Mouse (Mus musculus): ENCODE data around the gene Sec13. TPM values are rescaled to one million over a fixed set of nuclear protein-coding genes. Genes with fewer than 3 reads are reported as not detected.

Sec13 gene
- total and polyA plus RNA-seq, 3 experiments, result 145 to 257 (median 209) TPM

DNA sequence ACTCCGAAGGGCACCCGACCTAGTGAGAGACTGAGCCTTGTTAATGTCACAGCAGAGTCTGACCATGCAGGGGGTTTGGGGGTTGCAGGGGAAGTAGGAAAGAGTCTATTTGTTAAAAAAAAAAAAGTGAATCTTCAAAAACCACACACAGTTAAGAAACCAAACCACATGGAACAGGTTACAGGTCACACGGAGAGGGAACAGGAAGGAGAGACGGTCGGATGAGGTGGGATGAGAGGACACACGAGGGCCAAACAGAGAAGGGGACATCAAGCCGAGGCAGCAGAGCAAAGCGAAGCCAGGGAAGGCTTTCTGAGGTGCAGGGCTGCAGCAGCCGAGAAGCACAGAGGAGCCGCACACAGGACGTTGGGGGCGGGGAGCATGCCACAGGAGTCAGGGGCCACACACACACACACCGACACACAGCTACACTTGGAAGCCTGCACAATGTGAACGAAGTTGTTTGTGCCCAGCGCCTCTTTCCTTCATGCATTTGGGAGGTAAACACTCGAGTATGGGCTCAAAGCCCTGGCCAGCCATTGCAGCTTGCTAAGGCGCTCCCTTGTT lies 8.7 kb upstream of the Sec13 start:
- dilution Hi-C loops (cut with MboI; ENCODE audit: extremely low pct_ligation_motif_present, extremely low pct_unique_long_range_greater_than_20kb, low sequenced_read_pairs), result no loop called here
- no peak for TF ChIP-seq POLR2AphosphoS2 (IDR thresholded peaks at IDR 0.05; ENCODE audit: low read depth, low read length)
- no peak for TF ChIP-seq ZC3H11A (IDR thresholded peaks at IDR 0.05; ENCODE audit: low read depth, low read length)
- no peak for TF ChIP-seq USF1 (IDR thresholded peaks at IDR 0.05; ENCODE audit: low read depth, low read length)
- no peak for TF ChIP-seq MEF2A (IDR thresholded peaks at IDR 0.05; ENCODE audit: borderline replicate concordance, low read depth, low read length)
- TF ChIP-seq HCFC1 (IDR thresholded peaks at IDR 0.05; ENCODE audit: low read depth, low read length), result no peak
- no peak for TF ChIP-seq SIN3A (IDR thresholded peaks at IDR 0.05; ENCODE audit: low read length)
- no peak for TF ChIP-seq MXI1 (IDR thresholded peaks at IDR 0.05; ENCODE audit: low read depth, low read length)
- no peak for TF ChIP-seq RCOR1 (conservative IDR thresholded peaks at IDR 0.05; ENCODE audit: low read depth, low read length)
- TF ChIP-seq GABPA (IDR thresholded peaks at IDR 0.05; ENCODE audit: insufficient replicate concordance, low read depth, low read length), result no peak
- TF ChIP-seq MAFK (IDR thresholded peaks at IDR 0.05; ENCODE audit: insufficient replicate concordance, low read length), result no peak
- TF ChIP-seq TCF12 (IDR thresholded peaks at IDR 0.05; ENCODE audit: low read depth, low read length), result no peak
- no peak for TF ChIP-seq PAX5 (IDR thresholded peaks at IDR 0.05; ENCODE audit: low read length)
- no peak for TF ChIP-seq POLR2A (IDR thresholded peaks at IDR 0.05; ENCODE audit: low read depth, low read length)
- no peak for TF ChIP-seq CTCF (conservative IDR thresholded peaks at IDR 0.05 in 1 of 2, IDR thresholded peaks at IDR 0.05 in 1 of 2; ENCODE audit: low read depth in 2 of 2, low read length in 2 of 2)
- no peak for TF ChIP-seq UBTF (IDR thresholded peaks at IDR 0.05; ENCODE audit: low read depth, low read length)
- no peak for TF ChIP-seq NELFE (IDR thresholded peaks at IDR 0.05; ENCODE audit: low read depth, low read length)
- H3K9me3 ChIP-seq (replicated peaks; ENCODE audit: low read length), result no peaks in the 10 kb centered on the region
- in situ Hi-C loops (cut with MboI; ENCODE audit: low pct_ligation_motif_present, low pct_unique_long_range_greater_than_20kb, low sequenced_read_pairs), result no loop called here
- H3K27ac ChIP-seq (ENCODE audit: insufficient read depth, low read depth), result no peak overlapping the region
- no peak overlapping the region for H3K4me2 ChIP-seq (ENCODE audit: insufficient read depth, low read depth, poor library complexity, severe bottlenecking)
- H3K4me3 ChIP-seq (replicated peaks in 1 of 3; ENCODE audit: low read depth in 2 of 3, low read length in 2 of 3, poor library complexity in 1 of 3), result no peak overlapping the region
- peaks cover 0 to 3% of the 10 kb centered on the region in 2 experiments; a peak in 2 of 4 replicates for H3K4me1 ChIP-seq (ENCODE audit: control insufficient read depth in 1 of 2, insufficient read depth in 2 of 2)
- no peak for DNase-seq (ENCODE audit: extremely low read depth)
- no peaks in the 10 kb centered on the region for H3K79me2 ChIP-seq (replicated peaks; ENCODE audit: control insufficient read depth, extremely low read depth, insufficient read depth, poor library complexity, severe bottlenecking)
- H3K27me3 ChIP-seq (replicated peaks), result peaks cover 95% of the 10 kb centered on the region
- no peak overlapping the region for H3K9ac ChIP-seq (ENCODE audit: insufficient read depth, low read depth)
- no peaks in the 10 kb centered on the region for H3K36me3 ChIP-seq (replicated peaks in 1 of 2; ENCODE audit: control insufficient read depth in 1 of 2, insufficient read depth in 1 of 2, low read length in 1 of 2)

- Histone ChIP-seq H3K9ac (ENCODE audit: insufficient read depth, low read depth) (no peak overlapping the region), H3K4me2 (ENCODE audit: insufficient read depth, low read depth, poor library complexity, severe bottlenecking) (no peak overlapping the region), H3K4me1 (ENCODE audit: control insufficient read depth in 1 of 2, insufficient read depth in 2 of 2) (peaks cover 0 to 3% of the 10 kb centered on the region in 2 experiments; a peak in 2 of 4 replicates), H3K79me2 (replicated peaks; ENCODE audit: control insufficient read depth, extremely low read depth, insufficient read depth, poor library complexity, severe bottlenecking) (no peaks in the 10 kb centered on the region), H3K4me3 (replicated peaks in 1 of 3; ENCODE audit: low read depth in 2 of 3, low read length in 2 of 3, poor library complexity in 1 of 3) (no peak overlapping the region), H3K27me3 (replicated peaks) (peaks cover 95% of the 10 kb centered on the region), H3K9me3 (replicated peaks; ENCODE audit: low read length) (no peaks in the 10 kb centered on the region), H3K27ac (ENCODE audit: insufficient read depth, low read depth) (no peak overlapping the region), H3K36me3 (replicated peaks in 1 of 2; ENCODE audit: control insufficient read depth in 1 of 2, insufficient read depth in 1 of 2, low read length in 1 of 2) (no peaks in the 10 kb centered on the region)
- dilution Hi-C loops (cut with MboI; ENCODE audit: extremely low pct_ligation_motif_present, extremely low pct_unique_long_range_greater_than_20kb, low sequenced_read_pairs), result no loop called here
- DNase-seq (ENCODE audit: extremely low read depth), result no peak
- in situ Hi-C loops (cut with MboI; ENCODE audit: low pct_ligation_motif_present, low pct_unique_long_range_greater_than_20kb, low sequenced_read_pairs), result no loop called here
- no peak for TF ChIP-seq NRF1 (IDR thresholded peaks at IDR 0.05; ENCODE audit: low read depth, low read length)
- no peak for TF ChIP-seq CHD2 (IDR thresholded peaks at IDR 0.05; ENCODE audit: low read length)
- no peak for TF ChIP-seq SIN3A (IDR thresholded peaks at IDR 0.05; ENCODE audit: low read length)
- no peak for TF ChIP-seq USF1 (IDR thresholded peaks at IDR 0.05; ENCODE audit: low read depth, low read length)
- TF ChIP-seq MEF2A (IDR thresholded peaks at IDR 0.05; ENCODE audit: borderline replicate concordance, low read depth, low read length), result no peak
- TF ChIP-seq UBTF (IDR thresholded peaks at IDR 0.05; ENCODE audit: low read depth, low read length), result no peak
- TF ChIP-seq ETS1 (conservative IDR thresholded peaks at IDR 0.05; ENCODE audit: low read depth, low read length), result no peak
- TF ChIP-seq EP300 (IDR thresholded peaks at IDR 0.05; ENCODE audit: low read length), result no peak
- TF ChIP-seq MXI1 (IDR thresholded peaks at IDR 0.05; ENCODE audit: low read depth, low read length), result no peak
- TF ChIP-seq JUN (IDR thresholded peaks at IDR 0.05; ENCODE audit: insufficient read depth, low read depth, low read length), result no peak
- TF ChIP-seq IRF4 (IDR thresholded peaks at IDR 0.05; ENCODE audit: low read depth, low read length), result no peak
- no peak for TF ChIP-seq ZNF384 (IDR thresholded peaks at IDR 0.05; ENCODE audit: low read depth, low read length)
- TF ChIP-seq HCFC1 (IDR thresholded peaks at IDR 0.05; ENCODE audit: low read depth, low read length), result no peak
- TF ChIP-seq MAZ (IDR thresholded peaks at IDR 0.05; ENCODE audit: low read depth, low read length), result no peak
- no peak for TF ChIP-seq ZC3H11A (IDR thresholded peaks at IDR 0.05; ENCODE audit: low read depth, low read length)
Measured at GRCm38 (mm10) chr6:113748351-113748750, 7.8 kb upstream of the Sec13 start.
